Mouse (Mus musculus): Measurements from ENCODE around the gene Gm43951. TPM values are rescaled to one million over a fixed set of nuclear protein-coding genes. Genes with fewer than 3 reads are reported as not detected.
A peak's percentile ranks its signal among the peaks of the same experiment; 100 is the strongest.
"Not testable (repeated sequence)": the region's sequence is repeated elsewhere in the genome, so short reads cannot be mapped to it uniquely, and the experiment has no call there.

Gm43951 gene
- total RNA-seq, 2 experiments from 2014 or later = 0.13 to 0.15 TPM

- no peak for DNase-seq
Observed at GRCm38 (mm10) chr11:72203440-72203839, 3.2 kb downstream of the Gm43951 start.

GRCm38 (mm10) chr11:72196506-72196905 is 10.1 kb downstream of the Gm43951 start:
- DNase-seq = peak; percentile 8 to 23

- no peak for DNase-seq
Observed at GRCm38 (mm10) chr11:72194259-72194658, 12.4 kb downstream of the Gm43951 start.

GRCm38 (mm10) chr11:72190857-72191256 is 15.8 kb downstream of the Gm43951 start:
- no peak for DNase-seq

- no peak for DNase-seq
Observed at GRCm38 (mm10) chr11:72184252-72184651, 22.4 kb downstream of the Gm43951 start.

GRCm38 (mm10) chr11:72181136-72181535 is 25.5 kb downstream of the Gm43951 start:
- DNase-seq = no peak

GRCm38 (mm10) chr11:72180556-72180955 is 26.1 kb downstream of the Gm43951 start:
- DNase-seq = no peak

- DNase-seq = no peak
Observed at GRCm38 (mm10) chr11:72176553-72176952, 30.1 kb downstream of the Gm43951 start.

- no peak for DNase-seq
Observed at GRCm38 (mm10) chr11:72175966-72176365, 30.7 kb downstream of the Gm43951 start.

- no peak for DNase-seq
Observed at GRCm38 (mm10) chr11:72174721-72175120, 31.9 kb downstream of the Gm43951 start.

- no peak for DNase-seq
Observed at GRCm38 (mm10) chr11:72173506-72173905, 33.1 kb downstream of the Gm43951 start.

- DNase-seq = not testable (repeated sequence)
Observed at GRCm38 (mm10) chr11:72171906-72172305, 34.7 kb downstream of the Gm43951 start.

- DNase-seq = no peak
Observed at GRCm38 (mm10) chr11:72169871-72170270, 36.8 kb downstream of the Gm43951 start.

- no peak for DNase-seq
Observed at GRCm38 (mm10) chr11:72163198-72163597, 43.4 kb downstream of the Gm43951 start.

- no peak for DNase-seq
Observed at GRCm38 (mm10) chr11:72156624-72157023, 50.0 kb downstream of the Gm43951 start.

- DNase-seq = no peak
Observed at GRCm38 (mm10) chr11:72155981-72156428, 50.6 kb downstream of the Gm43951 start.

GRCm38 (mm10) chr11:72155186-72155980 is 51.3 kb downstream of the Gm43951 start:
- DNase-seq = no peak

Other genes starting within 250 kb of the Gm43951 start
- not detected for gene Aipl1, start 169.3 kb downstream of the Gm43951 start, total RNA-seq (2021)
- gene Pimreg, start 164.8 kb downstream of the Gm43951 start, total RNA-seq (2021) = under 1 TPM; 0.33 to 0.74 TPM
- 1 to 10 TPM; 1.1 to 1.3 TPM for gene Pitpnm3, start 71.1 kb downstream of the Gm43951 start, total RNA-seq (2021)
- 1 to 10 TPM; 1.9 to 2.4 TPM for gene 4933427D14Rik, start 619 bp upstream of the Gm43951 start, total RNA-seq (2021)
- 10 to 100 TPM; 40.3 to 46.9 TPM for gene Txndc17, start 707 bp upstream of the Gm43951 start, total RNA-seq (2021)
- gene Med31, start 8.8 kb upstream of the Gm43951 start, total RNA-seq (2021) = 10 to 100 TPM; 10.4 to 10.7 TPM
- gene Slc13a5, start 60.4 kb upstream of the Gm43951 start, total RNA-seq (2021) = not detected
- gene Xaf1, start 94.8 kb upstream of the Gm43951 start, total RNA-seq (2021) = 10 to 100 TPM in 1 of 2 experiments, 1 to 10 TPM in 1; 9.5 to 10.5 TPM
- not detected for gene Fbxo39, start 107.6 kb upstream of the Gm43951 start, total RNA-seq (2021)
- under 1 TPM in 1 of 2 experiments, not detected in 1; 0.75 TPM for gene Tekt1, start 155.6 kb upstream of the Gm43951 start, total RNA-seq (2021)
- gene Smtnl2, start 204.9 kb upstream of the Gm43951 start, total RNA-seq (2021) = 10 to 100 TPM in 1 of 2 experiments, 1 to 10 TPM in 1; 9.4 to 11.3 TPM
- not detected for gene Ggt6, start 228.7 kb upstream of the Gm43951 start, total RNA-seq (2021)
- gene Mybbp1a, start 234.5 kb upstream of the Gm43951 start, total RNA-seq (2021) = 10 to 100 TPM; 43.1 to 47.5 TPM